Mouse (Mus musculus): ENCODE data around the gene Adcy7.

Gene Adcy7

DNA sequence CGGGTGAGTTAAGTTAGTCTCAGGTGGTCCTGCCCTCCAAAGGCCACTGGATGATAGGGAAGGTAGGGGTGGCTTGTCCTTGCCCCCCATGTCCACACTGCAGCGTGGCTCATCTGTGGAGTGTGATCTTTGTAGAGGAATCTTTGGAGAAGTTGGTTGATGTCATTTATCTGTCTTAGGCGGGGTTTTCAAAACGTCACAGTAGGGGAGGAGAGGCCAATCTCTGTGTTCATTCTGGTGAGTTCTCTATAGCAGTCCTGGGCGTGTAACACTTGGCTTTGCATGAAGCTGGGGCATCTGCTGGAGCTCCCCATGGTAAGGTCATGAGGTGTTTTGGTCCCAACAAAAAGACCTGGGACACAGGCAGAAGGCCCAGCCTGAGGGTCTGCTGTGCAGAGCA is 1.9 kb downstream of the Adcy7 start:
- DNase-seq (ENCODE audit: low read depth): no peak

DNA sequence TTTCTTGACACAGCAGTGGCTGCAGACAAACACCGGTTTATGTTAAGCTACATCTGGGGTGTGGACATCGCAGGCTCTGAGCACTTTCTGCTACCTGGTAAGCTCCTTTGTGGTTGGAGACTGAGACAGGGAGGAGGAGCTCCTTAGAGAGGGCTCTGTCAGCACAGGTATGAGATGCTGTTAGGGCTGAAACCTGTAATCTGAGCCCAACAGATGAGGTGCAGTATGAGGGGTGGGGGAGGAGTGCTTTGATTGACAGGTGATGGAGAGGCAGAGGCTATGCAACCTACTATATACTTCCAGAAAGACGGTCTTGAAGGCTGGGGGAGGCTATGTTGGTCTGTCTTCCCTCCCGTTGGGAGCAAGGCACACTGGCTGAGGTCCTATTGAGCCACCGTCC is 7.0 kb downstream of the Adcy7 start:
- no peak for DNase-seq (ENCODE audit: low read depth)

DNA sequence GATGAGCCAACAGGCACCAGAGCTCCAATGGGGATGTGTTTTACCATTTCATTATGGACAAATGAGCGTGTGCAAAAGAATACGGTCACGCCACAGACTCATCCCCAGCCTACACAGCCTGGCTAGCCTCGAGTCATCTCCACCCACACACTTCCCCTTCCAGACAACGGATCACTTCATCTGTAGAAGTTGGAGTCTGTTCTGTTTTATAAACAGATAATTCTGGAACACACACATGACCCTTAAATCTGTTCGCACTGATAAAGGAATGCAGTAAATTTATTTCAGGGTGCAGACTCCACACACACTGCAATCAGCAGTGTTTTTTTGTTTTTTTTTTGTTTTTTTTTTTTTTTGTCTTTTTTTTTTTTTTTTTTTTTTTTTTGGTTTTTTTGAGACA is 7.5 kb downstream of the Adcy7 start:
- peak; percentile 57 for DNase-seq (ENCODE audit: low read depth)

GRCm38 (mm10) chr8:88280904-88281303 is 8.7 kb downstream of the Adcy7 start:
- DNase-seq (ENCODE audit: low read depth): no peak

- DNase-seq (ENCODE audit: low read depth): no peak
Measured at GRCm38 (mm10) chr8:88282684-88283083, 10.5 kb downstream of the Adcy7 start.

DNA sequence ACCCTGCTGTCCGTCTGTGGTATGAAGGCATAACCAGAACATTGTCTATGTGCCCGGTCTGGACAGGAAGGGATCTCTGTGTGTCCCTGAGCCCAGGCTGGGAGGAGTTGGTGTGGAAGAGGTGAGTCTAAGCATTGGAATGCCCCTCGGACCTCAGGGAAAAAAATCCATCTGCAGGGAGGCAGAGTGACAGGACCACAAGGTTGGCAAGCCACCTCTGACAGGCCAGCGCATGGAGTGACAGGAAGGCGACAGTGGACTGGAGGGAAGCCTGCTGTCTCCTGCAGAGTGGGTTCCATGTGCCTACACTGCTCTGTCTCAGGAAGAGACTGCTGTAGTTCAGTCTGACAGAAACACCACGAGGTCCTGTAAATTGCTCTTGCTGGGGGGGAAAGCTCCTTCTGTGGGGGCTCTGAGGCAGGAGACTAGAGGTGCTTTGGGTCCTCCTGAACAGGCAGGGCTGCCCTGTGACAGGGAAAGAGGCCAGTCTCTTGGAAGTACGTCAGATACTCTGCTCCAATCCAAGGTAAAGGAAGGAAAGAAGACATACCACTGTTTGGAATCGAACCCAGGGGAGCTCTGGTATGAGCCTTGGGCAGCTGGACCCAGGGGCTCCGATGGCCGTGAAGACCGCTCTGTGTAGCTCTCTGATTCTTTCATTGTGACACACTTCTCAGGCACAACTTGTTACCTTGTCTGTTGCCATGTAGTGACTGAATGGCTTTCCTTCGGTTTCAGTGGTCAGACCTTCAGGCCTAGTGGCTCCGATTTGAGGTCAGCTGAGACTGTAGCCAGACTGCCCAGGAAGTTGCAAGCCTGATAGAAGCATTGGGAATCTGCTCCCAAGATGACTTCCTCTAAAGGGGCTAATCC is 11.3 kb downstream of the Adcy7 start:
- DNase-seq (ENCODE audit: low read depth): no peak

- DNase-seq (ENCODE audit: low read depth): no peak
Measured at GRCm38 (mm10) chr8:88284738-88285137, 12.5 kb downstream of the Adcy7 start.

- no peak for DNase-seq (ENCODE audit: low read depth)
Measured at GRCm38 (mm10) chr8:88285469-88286356, 13.5 kb downstream of the Adcy7 start.

GRCm38 (mm10) chr8:88286421-88286960 is 14.3 kb downstream of the Adcy7 start:
- DNase-seq (ENCODE audit: low read depth): no peak

- peak; percentile 75 for DNase-seq (ENCODE audit: low read depth)
Measured at GRCm38 (mm10) chr8:88288622-88289242, 16.5 kb downstream of the Adcy7 start.

DNA sequence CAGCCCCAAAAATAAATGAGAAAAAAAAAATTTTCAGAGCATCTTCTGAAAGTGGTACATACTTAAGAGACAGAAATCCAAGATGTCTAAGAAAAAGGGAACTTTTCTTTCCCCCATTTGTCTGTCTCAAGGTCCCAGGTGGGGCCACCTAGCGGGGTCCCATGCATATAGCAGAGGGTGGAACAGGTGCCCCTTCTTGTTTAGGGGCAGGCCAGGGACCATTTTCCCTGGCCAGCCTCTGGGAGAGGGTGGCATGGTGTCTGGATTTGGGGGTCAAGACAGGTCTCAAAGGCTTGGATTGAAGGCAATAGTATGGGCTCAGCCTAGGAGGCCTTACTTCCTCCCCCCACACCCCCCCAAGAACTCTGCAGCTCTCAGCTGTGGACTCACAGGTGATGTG is 17.7 kb downstream of the Adcy7 start:
- peak; percentile 57 for DNase-seq (ENCODE audit: low read depth)

- peak; percentile 69 for DNase-seq (ENCODE audit: low read depth)
Measured at GRCm38 (mm10) chr8:88290326-88291304, 18.4 kb downstream of the Adcy7 start.

DNA sequence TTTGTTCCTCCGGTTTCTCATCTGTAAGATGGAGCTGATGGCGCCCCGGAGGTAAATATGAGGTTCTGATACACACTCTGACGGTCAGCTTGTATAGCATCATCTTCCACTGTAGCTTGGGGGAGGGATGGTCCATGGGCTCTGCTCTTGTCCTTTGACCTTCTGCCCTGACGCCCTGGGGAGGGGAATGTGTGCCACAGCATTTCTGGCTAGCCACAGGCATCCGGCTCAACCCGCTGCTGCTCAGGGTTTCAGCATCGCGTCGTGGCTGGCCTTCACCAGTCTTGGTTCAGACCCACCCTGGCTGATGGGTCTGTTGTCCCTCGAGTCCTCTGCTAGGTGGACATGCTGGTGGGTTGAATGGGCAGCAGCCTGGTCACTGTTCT is 19.1 kb downstream of the Adcy7 start:
- no peak for DNase-seq (ENCODE audit: low read depth)

GRCm38 (mm10) chr8:88292926-88293325 is 20.7 kb downstream of the Adcy7 start:
- DNase-seq (ENCODE audit: low read depth): no peak

GRCm38 (mm10) chr8:88293590-88294356 is 21.6 kb downstream of the Adcy7 start:
- DNase-seq (ENCODE audit: low read depth): peak; percentile 61

DNA sequence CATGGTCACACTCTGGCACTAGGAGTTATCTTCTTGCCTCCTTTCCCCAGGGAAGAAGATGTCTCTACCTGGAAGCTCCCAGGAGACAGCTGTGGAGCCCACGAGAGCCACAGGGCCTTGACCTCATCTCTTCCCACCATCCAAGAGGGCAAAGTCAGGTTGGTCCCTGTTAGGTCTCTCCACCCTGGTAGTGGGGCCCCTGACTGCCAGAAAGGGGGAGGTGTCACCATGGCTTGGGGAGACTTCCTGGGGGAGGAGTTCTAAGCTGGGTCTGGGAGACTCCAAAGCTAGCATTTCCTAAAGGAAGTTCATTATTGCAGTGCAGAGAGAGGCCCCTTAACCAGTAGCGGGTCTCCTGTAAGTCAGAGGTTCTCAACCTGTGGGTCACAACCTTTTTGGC is 22.8 kb downstream of the Adcy7 start:
- DNase-seq (ENCODE audit: low read depth): no peak

DNA sequence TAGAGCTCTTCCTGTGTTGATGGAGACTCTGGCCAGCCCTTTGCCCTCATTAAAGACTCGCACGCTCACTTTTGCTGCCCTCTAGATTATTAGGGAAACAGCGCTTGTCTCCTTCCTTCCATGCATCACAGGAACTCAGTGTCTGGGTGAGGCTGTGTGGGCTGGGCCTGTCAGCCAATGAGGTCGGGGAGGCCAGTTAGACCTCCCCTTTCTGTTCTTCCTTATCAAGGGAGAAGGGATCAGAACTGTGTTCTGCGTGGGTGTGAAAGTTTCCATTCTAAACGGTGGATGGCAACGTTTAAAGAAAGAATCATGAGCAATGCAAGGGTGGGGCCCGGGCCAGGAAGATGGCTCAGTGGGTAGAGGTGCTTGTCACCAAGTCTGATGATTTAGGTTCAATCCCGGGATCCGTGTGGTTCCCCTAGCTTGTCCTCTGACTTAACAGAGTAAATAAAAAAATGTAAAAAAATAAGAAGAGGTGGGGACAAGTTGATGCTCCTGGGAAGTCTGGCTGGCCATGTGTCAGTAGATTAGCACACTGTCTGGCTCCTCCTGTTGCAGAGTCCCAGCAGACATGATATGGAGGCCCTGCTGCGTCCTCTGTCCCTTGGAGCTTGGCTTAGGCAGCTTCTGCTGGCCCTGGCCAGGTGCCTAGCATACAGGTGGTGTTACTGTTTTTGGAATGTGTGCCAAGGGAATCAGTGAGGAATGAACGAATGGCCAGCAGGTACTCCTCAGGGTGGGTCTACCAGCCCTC is 26.0 kb downstream of the Adcy7 start:
- DNase-seq (ENCODE audit: low read depth): peak; percentile 65

DNA sequence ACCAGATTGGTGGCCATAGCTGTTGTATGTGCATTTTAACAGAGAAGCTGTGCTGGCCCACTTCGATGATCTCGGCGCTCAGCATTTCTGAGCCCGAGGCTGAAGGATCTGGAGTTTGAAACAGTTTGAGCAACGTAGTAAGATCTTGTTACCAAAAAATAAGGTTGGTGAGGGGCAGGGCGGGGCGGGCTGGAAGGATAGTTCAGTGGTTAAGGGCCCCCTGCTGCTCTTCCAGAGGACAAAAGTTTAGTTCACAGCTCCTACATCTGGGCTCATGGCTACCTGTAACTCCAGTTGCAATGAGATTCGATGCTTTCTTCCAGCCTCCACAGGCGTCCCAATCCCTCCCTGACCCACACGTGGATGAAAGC is 26.5 kb downstream of the Adcy7 start:
- no peak for DNase-seq (ENCODE audit: low read depth)

DNA sequence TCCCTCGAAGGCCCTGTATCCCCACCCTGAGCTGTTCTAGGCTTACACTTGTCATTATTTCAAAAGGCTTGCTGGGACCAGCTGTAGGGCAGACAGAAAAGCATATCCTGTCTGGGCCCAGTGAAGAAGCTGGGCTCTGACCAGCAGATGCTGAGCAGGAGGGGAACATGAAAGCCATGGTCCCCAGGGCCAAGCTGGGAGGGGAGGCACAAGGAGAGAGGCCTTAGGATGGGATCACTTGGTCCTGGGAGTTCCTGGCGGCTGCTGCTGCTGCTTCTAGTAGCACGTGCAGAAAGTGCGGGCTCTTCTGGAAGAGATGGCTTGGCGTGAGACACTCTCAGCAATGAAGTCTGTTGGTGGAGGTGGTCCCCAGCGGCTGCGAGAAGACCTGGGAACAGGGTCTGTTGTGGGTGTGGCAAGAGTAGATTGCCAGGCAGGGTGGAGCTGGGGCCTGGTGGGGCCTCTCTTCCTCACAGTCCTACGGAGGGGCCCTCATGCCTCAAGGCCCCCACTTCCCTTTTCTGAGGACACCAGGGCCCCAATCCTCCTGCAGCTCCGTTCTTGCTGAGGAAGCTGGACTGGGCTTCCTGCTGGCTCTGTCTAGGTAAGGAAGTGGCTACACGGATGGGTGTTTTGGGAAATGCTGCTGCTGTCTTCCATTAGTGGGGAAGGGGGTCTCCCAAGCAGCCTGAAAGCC is 27.9 kb downstream of the Adcy7 start:
- no peak for DNase-seq (ENCODE audit: low read depth)
